Mouse (Mus musculus) spleen, adult 2 months (tissue): Measurements from ENCODE around the gene Apbb2. TPM values are rescaled to one million over a fixed set of nuclear protein-coding genes. Genes with fewer than 3 reads are reported as not detected.

Source experiments
- DNase-seq, 2 experiments: peaks; one replicate each; pipeline versions ENCODE4 v3.0.0 to v3.0.0-alpha.2; 2012 to 2021; ENCODE audit warnings: low spot score in 2 of 2, low read depth in 1 of 2
- H3K27ac ChIP-seq: fragments of 200-500 bp; 2 replicates; pipeline ENCODE4 v1.5.1; 2012; ENCODE audit warnings: low read length, inconsistent platforms; ENCODE audit not compliant: insufficient read depth
- H3K27me3 ChIP-seq: fragments of 200-500 bp; 2 replicates; pipeline ENCODE4 v1.6.1; 2012; ENCODE audit warnings: mild to moderate bottlenecking, moderate library complexity, low read length, inconsistent platforms; ENCODE audit not compliant: control insufficient read depth, insufficient read depth
- H3K36me3 ChIP-seq: fragments of 200-500 bp; 2 replicates; pipeline ENCODE4 v1.6.1; 2012; ENCODE audit warnings: mild to moderate bottlenecking, low read length, inconsistent platforms; ENCODE audit not compliant: control insufficient read depth, insufficient read depth
- H3K4me1 ChIP-seq: fragments of 200-500 bp; 2 replicates; pipeline ENCODE4 v1.6.1; 2011; ENCODE audit warnings: inconsistent platforms; ENCODE audit not compliant: control insufficient read depth, insufficient read depth, insufficient read length
- H3K4me3 ChIP-seq: fragments of 200-500 bp; 2 replicates; pipeline ENCODE4 v1.5.1; 2011; ENCODE audit warnings: mild to moderate bottlenecking, inconsistent platforms; ENCODE audit not compliant: insufficient read depth, insufficient read length; ENCODE audit errors: extremely low read depth
- CTCF ChIP-seq: fragments of 200-500 bp; IDR thresholded peaks from 2 replicates; pipeline ENCODE4 v1.5.1; 2011; ENCODE audit warnings: mild to moderate bottlenecking, inconsistent platforms; ENCODE audit not compliant: insufficient read depth, insufficient read length, insufficient replicate concordance; ENCODE audit errors: extremely low read depth
- POLR2A ChIP-seq: fragments of 200-500 bp; IDR thresholded peaks from 2 replicates; pipeline ENCODE4 v1.6.1; 2011; ENCODE audit warnings: low read depth, low read length, inconsistent platforms
- WGBS: fragments of 180-500 bp; shearing (Covaris S2); methylation state at CpG from one replicate; pipeline ENCODE4 v1.1.7; 2018; 5-methylcytosine and 5-hydroxymethylcytosine counted together
- polyA plus RNA-seq: library from polyadenylated mRNA; depleted of rRNA; stranded (reverse); fragments of >200 nt; gene quantifications from 2 replicates; pipeline ENCODE4 v1.2.3, GENCODE M21; 2012

Gene Apbb2
- polyA plus RNA-seq, 1 experiment = 2.6 TPM

DNA sequence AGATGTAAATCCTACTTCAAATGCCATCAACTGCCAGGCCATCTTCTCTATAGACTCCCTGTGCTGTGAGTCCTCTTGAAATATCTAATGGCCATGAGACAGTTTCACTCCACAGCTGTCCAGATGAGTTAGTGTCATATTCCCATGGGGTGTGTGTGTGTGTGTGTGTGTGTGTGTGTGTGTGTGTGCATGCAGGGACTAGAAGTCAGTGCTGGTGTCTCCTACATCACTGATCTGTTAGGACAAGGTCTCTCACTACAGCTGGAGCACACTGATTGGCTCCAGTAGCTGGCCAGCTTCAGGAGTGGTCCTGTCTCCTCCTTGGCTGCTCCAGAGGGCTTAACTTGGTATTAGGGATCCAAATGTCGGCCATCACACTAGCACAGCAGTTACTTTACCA is 113.5 kb downstream of the Apbb2 start:
- Histone ChIP-seq H3K4me3 (no peak overlapping the region), H3K36me3 (no peaks in the 10 kb centered on the region), H3K27ac (no peak overlapping the region), H3K4me1 (no peaks in the 10 kb centered on the region), H3K27me3 (no peaks in the 10 kb centered on the region)
- DNase-seq = no peak
- WGBS = 79% methylated on average over 1 of the region's 1 CpGs
- TF ChIP-seq POLR2A (no peak), CTCF (no peak)

DNA sequence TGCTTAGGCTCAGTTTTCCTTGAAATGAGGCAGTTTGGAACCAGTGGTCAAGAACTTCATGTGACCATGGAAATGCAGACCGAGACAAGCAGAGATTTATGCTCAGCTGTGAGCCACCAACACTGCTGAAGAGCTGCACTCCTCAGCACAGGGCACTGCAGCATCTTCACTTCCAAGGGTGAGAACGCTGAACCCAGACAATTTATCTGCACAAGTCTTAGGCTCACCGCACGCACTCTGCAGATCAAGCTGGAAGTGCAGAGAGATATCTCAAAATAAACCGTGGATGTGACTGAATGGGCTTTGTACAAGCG is 114.2 kb downstream of the Apbb2 start:
- WGBS = 80% methylated on average over 6 of the region's 6 CpGs
- Histone ChIP-seq H3K4me1 (no peaks in the 10 kb centered on the region), H3K4me3 (no peak overlapping the region), H3K36me3 (no peaks in the 10 kb centered on the region), H3K27ac (no peak overlapping the region), H3K27me3 (no peaks in the 10 kb centered on the region)
- TF ChIP-seq POLR2A (no peak), CTCF (no peak)
- no peak for DNase-seq

DNA sequence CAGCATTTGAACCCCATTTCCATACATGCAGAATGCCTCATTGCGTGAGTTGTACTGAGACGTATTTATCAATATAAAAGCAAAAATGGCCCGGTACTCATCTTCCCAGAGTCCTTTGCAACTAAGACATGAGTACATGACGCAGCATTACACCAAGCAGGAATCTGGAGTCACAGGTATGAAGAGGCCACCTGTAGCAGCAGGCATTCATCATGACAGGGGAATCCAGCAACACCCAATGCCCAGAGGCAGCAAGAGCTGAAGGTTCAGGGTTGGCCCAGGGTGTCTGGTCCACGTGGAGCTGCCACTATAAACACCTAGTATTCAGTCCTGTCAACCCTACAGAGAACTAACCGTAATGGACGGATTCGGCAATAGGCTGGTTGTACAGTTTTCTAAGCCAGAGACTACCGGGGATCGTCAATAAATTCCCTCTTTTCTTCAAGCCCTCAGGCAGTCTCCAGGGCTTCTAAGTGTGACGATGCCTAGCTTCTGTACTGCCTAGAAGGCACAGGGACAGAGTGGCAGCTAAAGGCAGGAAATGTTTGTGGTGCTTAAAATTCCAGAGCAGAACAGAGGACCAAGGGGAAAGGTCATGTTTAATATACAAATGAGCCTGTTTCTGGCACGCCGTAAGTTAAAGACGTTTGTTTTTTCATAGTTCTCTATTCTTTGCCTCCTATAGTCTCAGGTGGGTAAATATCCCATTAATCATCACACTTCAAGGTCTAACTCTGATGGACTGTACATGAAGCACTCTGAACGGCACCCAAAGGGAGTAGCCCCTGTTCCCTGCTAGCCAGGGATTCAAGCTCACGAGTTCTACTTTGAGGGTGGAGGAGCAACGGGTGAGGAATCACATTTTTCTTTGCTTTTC is 114.8 kb downstream of the Apbb2 start:
- Histone ChIP-seq H3K27ac (no peak overlapping the region), H3K36me3 (no peaks in the 10 kb centered on the region), H3K4me3 (no peak overlapping the region), H3K4me1 (no peaks in the 10 kb centered on the region), H3K27me3 (no peaks in the 10 kb centered on the region)
- TF ChIP-seq CTCF = no peak
- no peak for TF ChIP-seq POLR2A
- no peak for DNase-seq
- 73% methylated on average over 17 of the region's 17 CpGs for WGBS

DNA sequence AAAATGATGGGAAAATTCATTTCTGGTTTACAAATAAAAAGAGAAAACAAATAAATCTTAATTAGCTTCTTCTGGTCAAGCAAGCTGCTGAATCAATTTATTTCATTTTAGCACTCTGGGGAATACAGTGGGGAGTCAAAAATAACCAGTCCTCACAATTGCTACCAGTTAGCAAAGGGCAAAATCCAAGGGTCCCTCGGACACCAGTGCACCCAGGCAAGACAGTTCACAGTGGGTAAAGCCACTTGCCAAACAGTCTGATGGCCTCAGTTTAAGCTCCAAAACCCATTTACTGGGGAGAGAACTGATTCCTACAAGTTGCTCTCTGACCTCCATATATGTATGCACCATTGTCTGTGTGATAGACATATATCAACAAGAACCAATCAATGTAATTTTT is 115.6 kb downstream of the Apbb2 start:
- WGBS = 93% methylated on average over 1 of the region's 1 CpGs
- H3K4me3 ChIP-seq = no peak overlapping the region

DNA sequence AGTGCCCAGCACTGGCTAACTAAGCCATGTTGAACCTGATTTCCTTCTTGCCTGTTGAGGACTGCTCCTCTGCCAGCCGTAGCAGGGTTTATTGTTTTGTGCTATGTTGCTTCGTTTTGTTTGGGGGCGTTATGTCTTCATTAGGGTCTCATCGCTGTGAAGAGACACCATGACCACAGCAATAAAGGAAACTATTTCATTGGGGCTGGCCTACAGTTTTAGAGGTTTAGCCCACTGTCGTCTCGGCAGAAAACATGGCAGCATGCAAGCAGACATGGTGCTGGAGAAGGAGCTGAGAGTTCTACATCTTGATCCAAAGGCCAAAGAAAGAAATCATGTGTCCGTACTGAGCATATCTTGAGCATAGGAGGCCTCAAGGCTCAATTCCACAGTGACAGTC is 119.0 kb downstream of the Apbb2 start:
- 93% methylated on average over 7 of the region's 7 CpGs for WGBS
- Histone ChIP-seq H3K4me3 (no peak overlapping the region), H3K27ac (no peak overlapping the region), H3K27me3 (no peaks in the 10 kb centered on the region), H3K4me1 (peaks cover 5% of the 10 kb centered on the region; the same call in 1 of the 2 replicates), H3K36me3 (no peaks in the 10 kb centered on the region)
- no peak for DNase-seq
- no peak for TF ChIP-seq POLR2A
- TF ChIP-seq CTCF = no peak

More for the DNA sequence above, 115.6 kb downstream of the Apbb2 start:
- no peaks in the 10 kb centered on the region for H3K36me3 ChIP-seq
- H3K27ac ChIP-seq = no peak overlapping the region
- 0 out of 2 replicates have a peak, but pooled peaks cover 1% of the 10 kb centered on the region for H3K4me1 ChIP-seq
- H3K27me3 ChIP-seq = no peaks in the 10 kb centered on the region
- DNase-seq = no peak
- no peak for TF ChIP-seq CTCF
- TF ChIP-seq POLR2A = no peak

DNA sequence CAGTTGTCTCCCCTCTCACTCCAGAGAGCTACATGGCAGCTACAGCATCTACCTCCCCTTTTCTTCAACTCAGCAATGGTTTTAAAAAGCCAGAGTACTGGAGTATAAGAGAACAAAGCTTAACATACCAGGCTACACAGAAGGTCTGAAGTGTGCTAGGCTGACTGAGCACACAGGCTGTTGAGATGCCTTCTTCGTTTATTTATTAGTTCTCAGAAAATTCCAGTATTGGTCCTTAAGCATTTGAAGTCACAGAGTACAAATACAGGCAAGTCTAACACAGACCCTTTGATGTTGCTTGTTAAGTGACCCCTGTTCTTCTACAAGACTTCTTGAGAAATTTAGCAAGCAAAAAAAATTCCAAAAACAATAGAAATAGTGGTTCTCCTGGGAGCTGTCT is 120.4 kb downstream of the Apbb2 start:
- Histone ChIP-seq H3K4me1 (peaks cover 5% of the 10 kb centered on the region; the same call in 1 of the 2 replicates), H3K4me3 (no peak overlapping the region), H3K36me3 (no peaks in the 10 kb centered on the region), H3K27ac (no peak overlapping the region), H3K27me3 (no peaks in the 10 kb centered on the region)
- DNase-seq = no peak
- 67% methylated on average over 1 of the region's 1 CpGs for WGBS
- TF ChIP-seq POLR2A = no peak
- no peak for TF ChIP-seq CTCF

DNA sequence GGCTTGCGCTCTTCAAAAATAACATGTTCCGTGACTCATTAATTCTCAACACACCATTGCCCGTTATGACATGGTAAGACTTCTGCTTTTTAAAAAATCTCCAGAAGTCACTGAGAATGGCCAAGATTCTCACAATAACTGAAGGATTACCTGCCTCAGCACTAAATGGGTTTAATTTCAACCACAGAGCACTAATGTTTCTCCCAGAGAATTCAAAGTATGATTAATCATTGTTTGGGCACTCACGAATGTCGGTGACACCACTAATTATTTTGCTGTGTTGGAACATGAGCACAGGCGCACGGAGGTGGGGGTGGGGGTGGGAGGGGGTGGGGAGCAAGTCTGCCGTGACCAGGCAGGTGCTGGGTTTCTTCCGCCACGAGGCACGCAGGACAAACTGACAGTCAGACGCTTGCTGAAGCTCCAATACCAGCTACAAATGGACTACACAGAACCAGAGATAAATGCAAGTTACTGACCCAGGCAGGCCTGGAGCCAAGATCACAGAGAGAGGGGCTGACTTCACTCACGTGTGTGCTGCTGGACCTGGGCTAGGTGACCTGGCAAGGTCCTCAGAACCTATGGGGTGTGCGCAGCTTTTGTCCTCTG is 121.0 kb downstream of the Apbb2 start:
- DNase-seq = no peak
- Histone ChIP-seq H3K4me1 (peaks cover 5% of the 10 kb centered on the region; the same call in 1 of the 2 replicates), H3K27me3 (no peaks in the 10 kb centered on the region), H3K4me3 (no peak overlapping the region), H3K36me3 (no peaks in the 10 kb centered on the region), H3K27ac (no peak overlapping the region)
- TF ChIP-seq POLR2A = no peak
- no peak for TF ChIP-seq CTCF
- 38% methylated on average over 14 of the region's 14 CpGs for WGBS
